Comparison of ENCODE assay signal across 21 mouse cellular contexts in the genomic region with DNA sequence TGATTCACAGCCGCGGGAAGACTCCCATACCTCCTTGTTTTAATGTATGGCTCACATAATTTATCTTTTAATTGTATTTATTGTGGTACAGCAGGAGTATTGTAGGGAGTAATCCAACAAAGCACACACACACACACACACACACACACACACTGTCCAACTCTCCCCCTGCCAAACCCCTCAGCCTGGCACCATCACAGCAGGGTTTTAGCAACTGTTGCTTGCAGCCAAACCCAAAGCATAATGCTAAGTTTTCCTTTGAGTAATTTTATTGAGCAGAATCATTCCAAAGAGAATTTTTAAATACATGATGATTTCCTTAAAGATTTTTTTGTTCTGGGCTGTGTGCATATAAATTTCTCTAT.
A peak's percentile ranks its signal among the peaks of the same experiment; 100 is the strongest.
DNase-seq lines count a peak whose midpoint lies in the region; ATAC-seq and TF ChIP-seq lines count a peak whose summit lies in the region.
"Had no signal": no experiment of that assay in that cellular context is flagged by ENCODE, and none has a peak within 500 bp of the region (broad histone marks: within the 10 kb centered on the region; RNA-seq: fewer than 3 reads in every experiment).

No protein-coding gene starts in this region.

- no peak overlapping the region for H3K9ac ChIP-seq in forebrain, postnatal 0 days
- no peak overlapping the region for H3K9ac ChIP-seq in forebrain, embryonic 11.5 days (ENCODE audit: low read length)
- H3K9ac ChIP-seq: liver, embryonic 13.5 days; neural tube, embryonic 15.5 days had no signal

- H3K4me1 ChIP-seq in forebrain, postnatal 0 days (ENCODE audit: insufficient read depth): peaks cover 5% of the 10 kb centered on the region; the same call in 1 of the 2 replicates
- H3K4me1 ChIP-seq in forebrain, embryonic 11.5 days (replicated peaks; ENCODE audit: control insufficient read depth, insufficient read depth, low read length): no peaks in the 10 kb centered on the region
- H3K4me1 ChIP-seq: liver, embryonic 13.5 days had no signal

- no peaks in the 10 kb centered on the region for H3K27me3 ChIP-seq in forebrain, postnatal 0 days (ENCODE audit: insufficient read depth, low read length)
- no peaks in the 10 kb centered on the region for H3K27me3 ChIP-seq in forebrain, embryonic 11.5 days (ENCODE audit: control insufficient read depth, insufficient read depth, low read length)
- H3K27me3 ChIP-seq: liver, embryonic 13.5 days; neural tube, embryonic 15.5 days had no signal

- 71% methylated on average over 2 of the region's 2 CpGs for WGBS in forebrain, postnatal 0 days
- WGBS in forebrain, embryonic 11.5 days: 95% methylated on average over 2 of the region's 2 CpGs

- H3K27ac ChIP-seq in forebrain, postnatal 0 days (ENCODE audit: low read depth, low read length): peak overlapping the region; percentile 75
- H3K27ac ChIP-seq in forebrain, embryonic 11.5 days (ENCODE audit: low read depth, low read length): no peak overlapping the region
- H3K27ac ChIP-seq: liver, embryonic 13.5 days had no signal

- DNase-seq in cerebellum, postnatal 10 days: peak; percentile 38 to 54
- DNase-seq in forebrain, postnatal 0 days: peak; percentile 78
- no peak for DNase-seq in forebrain, embryonic 11.5 days (ENCODE audit: low spot score)
- DNase-seq in layer of hippocampus, postnatal 14 days (ENCODE audit: low spot score in 2 of 2): peak; percentile 37 to 65
- no peak for DNase-seq in layer of hippocampus, postnatal 36 days
- peak; percentile 52 for DNase-seq in right cerebral cortex, postnatal 4 days
- DNase-seq in right cerebral cortex, postnatal 25 days: no peak
- DNase-seq: adrenal gland, adult 8-10 months; cerebellum, adult 8-10 months; gastrocnemius, postnatal 36 days; kidney, postnatal 25 days; liver, embryonic 13.5 days; lung, adult 2 months; lung, postnatal 14 days; right cerebral cortex, adult 18-20 months; thymus, adult 18-20 months; thymus, postnatal 36 days had no signal

- ATAC-seq in cerebellum, adult (ENCODE audit: insufficient number of reproducible peaks, low FRiP score, low TSS enrichment): no peak
- peak; percentile 77 for ATAC-seq in forebrain, postnatal 0 days
- ATAC-seq in forebrain, embryonic 11.5 days (replicated peaks; ENCODE audit: low FRiP score): no peak
- ATAC-seq: activated CD4-positive, CD25-positive, alpha-beta regulatory T cell, adult 4 months; intestine, embryonic 16.5 days had no signal

- H3K9me3 ChIP-seq in forebrain, postnatal 0 days (ENCODE audit: low read length): no peaks in the 10 kb centered on the region
- H3K9me3 ChIP-seq in forebrain, embryonic 11.5 days (ENCODE audit: control insufficient read depth, low read length): no peaks in the 10 kb centered on the region
- H3K9me3 ChIP-seq: liver, embryonic 13.5 days; neural tube, embryonic 15.5 days had no signal

- TF ChIP-seq CTCF in forebrain, postnatal 0 days (IDR thresholded peaks at IDR 0.05; ENCODE audit: low read depth): no peak

- H3K36me3 ChIP-seq in forebrain, postnatal 0 days (ENCODE audit: insufficient read depth): no peaks in the 10 kb centered on the region
- no peaks in the 10 kb centered on the region for H3K36me3 ChIP-seq in forebrain, embryonic 11.5 days (ENCODE audit: control insufficient read depth, insufficient read depth, low read length)
- H3K36me3 ChIP-seq: liver, embryonic 13.5 days; neural tube, embryonic 15.5 days had no signal

- no peak overlapping the region for H3K4me2 ChIP-seq in forebrain, postnatal 0 days (ENCODE audit: low read depth)
- H3K4me2 ChIP-seq in forebrain, embryonic 11.5 days (ENCODE audit: low read depth, low read length, severe bottlenecking): no peak overlapping the region
- H3K4me2 ChIP-seq: liver, embryonic 13.5 days; neural tube, embryonic 15.5 days had no signal

- no peak overlapping the region for H3K4me3 ChIP-seq in forebrain, postnatal 0 days (ENCODE audit: low read depth, low read length)
- no peak overlapping the region for H3K4me3 ChIP-seq in forebrain, embryonic 11.5 days (ENCODE audit: low read depth, low read length)
- H3K4me3 ChIP-seq: liver, embryonic 13.5 days; neural tube, embryonic 15.5 days had no signal

Comparison
In these comparisons a context has a peak if more than half of its experiments do, and no peak if none do; other contexts are left out.
1. DNase-seq: peak in cerebellum, postnatal 10 days (2 of 2), forebrain, postnatal 0 days (single experiment), layer of hippocampus, postnatal 14 days (2 of 2) and right cerebral cortex, postnatal 4 days (single experiment); none in forebrain, embryonic 11.5 days (single experiment), layer of hippocampus, postnatal 36 days (0 of 2) and right cerebral cortex, postnatal 25 days (single experiment).